Mouse (Mus musculus) forebrain, embryonic 14.5 days (tissue): ENCODE measurements around the gene Olfr1222. TPM values are rescaled to one million over a fixed set of nuclear protein-coding genes. Genes with fewer than 3 reads are reported as not detected.

ENCODE experiments used
- ATAC-seq: fragments of 200-750 bp; cut with Nextera tagmentation; 2 replicates; pipeline ENCODE4 v1.8.0; 2017; ENCODE audit warnings: mild to moderate bottlenecking, moderate library complexity
- DNase-seq: peaks from one replicate; pipeline ENCODE4 v3.0.0-alpha.2; 2015; ENCODE audit warnings: low spot score
- H3K27ac ChIP-seq: fragments of 300-500 bp; sonication (generic); 2 replicates; pipeline ENCODE4 v1.5.1; 2014; ENCODE audit warnings: low read depth, mild to moderate bottlenecking, control low read depth, low read length, moderate library complexity
- H3K27me3 ChIP-seq: fragments of 300-500 bp; sonication (generic); replicated peaks from 2 replicates; pipeline ENCODE4 v1.6.1; 2014; ENCODE audit warnings: low read length, control low read depth, mixed read lengths; ENCODE audit not compliant: control insufficient read depth, insufficient read depth
- H3K36me3 ChIP-seq: fragments of 300-500 bp; sonication (generic); 2 replicates; pipeline ENCODE4 v1.6.1; 2014; ENCODE audit warnings: low read length, control low read depth; ENCODE audit not compliant: control insufficient read depth, insufficient read depth
- H3K4me1 ChIP-seq: fragments of 300-500 bp; sonication (generic); 2 replicates; pipeline ENCODE4 v1.6.1; 2014; ENCODE audit warnings: antibody characterized with exemption, low read length, control low read depth; ENCODE audit not compliant: control insufficient read depth, insufficient read depth
- H3K4me2 ChIP-seq: fragments of 300-500 bp; sonication (generic); 2 replicates; pipeline ENCODE4 v1.6.1; 2014; ENCODE audit warnings: mild to moderate bottlenecking, control low read depth, low read length
- H3K4me3 ChIP-seq: fragments of 300-500 bp; sonication (generic); 2 replicates; pipeline ENCODE4 v1.5.1; 2014; ENCODE audit warnings: low read depth, low read length, control low read depth
- H3K9ac ChIP-seq: fragments of 300-500 bp; sonication (generic); 2 replicates; pipeline ENCODE4 v1.6.1; 2014; ENCODE audit warnings: mild to moderate bottlenecking, low read length, control low read depth, moderate library complexity
- H3K9me3 ChIP-seq: fragments of 300-500 bp; sonication (generic); replicated peaks from 2 replicates; pipeline ENCODE4 v1.6.1; 2016; ENCODE audit warnings: low read length, control low read depth, mixed read lengths; ENCODE audit not compliant: control insufficient read depth
- WGBS: fragments of 180-500 bp; shearing (Covaris S2); extraction: QIAGEN DNeasy Blood & Tissue Kit; methylation state at CpG from one replicate; pipeline ENCODE4 v1.1.7; 2014; 5-methylcytosine and 5-hydroxymethylcytosine counted together
- polyA plus RNA-seq: library from polyadenylated mRNA; unstranded; fragments of >200 nt; fragmentation: Nextera tagmentation; extraction: Ambion mirVana; gene quantifications from 2 replicates; pipeline ENCODE4 v1.2.1, GENCODE M21; 2014

Gene Olfr1222
- polyA plus RNA-seq, 1 experiment from 2014 or later: not detected

DNA sequence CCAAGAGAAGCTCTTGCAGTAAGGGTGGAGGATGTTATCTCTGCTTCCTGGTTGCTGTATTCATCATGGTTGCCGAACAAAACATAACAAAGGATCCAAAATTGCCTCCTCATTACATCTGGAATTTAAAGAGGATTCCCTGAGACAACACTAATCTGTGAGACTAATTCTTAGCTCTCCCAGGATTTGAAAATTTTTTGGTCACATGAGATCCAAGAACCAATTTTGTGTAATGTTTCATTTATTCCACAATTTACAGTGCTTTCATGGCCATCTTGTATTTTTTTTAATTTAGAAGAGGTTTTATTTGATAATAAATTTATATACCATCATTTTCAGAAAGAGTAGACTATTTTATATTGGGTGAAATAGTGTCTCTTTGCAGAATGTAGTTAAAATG lies 49.4 kb downstream of the Olfr1222 start, which contains the start of gene Olfr1219:
TSS of gene Olfr1219 (minus strand) at position 101 of the 400 bp plus-strand sequence.
- no peaks in the 10 kb centered on the region for H3K4me1 ChIP-seq
- 74% methylated on average over 1 of the region's 1 CpGs for WGBS
- DNase-seq (no peak), ATAC-seq (no peak)
- no peak within 1 kb of the TSS for H3K4me2 ChIP-seq
- H3K9me3 ChIP-seq: no peaks in the 10 kb centered on the region
- H3K27me3 ChIP-seq: no peaks in the 10 kb centered on the region
- no peak within 1 kb of the TSS for H3K27ac ChIP-seq
- H3K36me3 ChIP-seq: no peaks in the 10 kb centered on the region
- H3K4me3 ChIP-seq: no peak within 1 kb of the TSS
- H3K9ac ChIP-seq: no peak within 1 kb of the TSS

DNA sequence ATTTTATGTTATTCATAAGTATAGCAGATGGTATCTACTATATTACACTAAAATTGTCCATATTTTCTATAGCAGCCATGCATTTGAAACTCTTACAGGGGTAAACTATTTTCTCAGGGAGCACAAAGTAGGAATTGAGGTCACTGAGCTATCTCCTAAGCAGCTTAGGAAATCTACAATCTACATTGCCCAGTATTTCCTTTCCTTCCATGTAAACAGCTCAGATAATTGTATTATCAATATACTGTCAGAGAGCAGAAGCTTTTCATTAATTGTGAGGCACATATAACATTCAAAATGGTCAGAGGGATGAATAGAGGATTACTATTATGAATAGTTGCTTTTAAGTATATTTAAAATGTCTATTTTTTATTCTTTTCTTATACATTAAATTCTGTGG lies 51.4 kb downstream of the Olfr1222 start:
- Histone ChIP-seq H3K27me3 (no peaks in the 10 kb centered on the region), H3K4me3 (no peak overlapping the region), H3K9ac (no peak overlapping the region), H3K4me2 (no peak overlapping the region), H3K27ac (no peak overlapping the region), H3K36me3 (no peaks in the 10 kb centered on the region), H3K9me3 (no peaks in the 10 kb centered on the region), H3K4me1 (no peaks in the 10 kb centered on the region)
- ATAC-seq (no peak), DNase-seq (no peak)

Other genes starting within 250 kb of the Olfr1222 start
- not detected in 2 replicates for gene Olfr1208, start 230.7 kb downstream of the Olfr1222 start, polyA plus RNA-seq
- not detected in 2 replicates for gene Olfr1209, start 217.9 kb downstream of the Olfr1222 start, polyA plus RNA-seq
- not detected in 2 replicates for gene Olfr1211, start 194.9 kb downstream of the Olfr1222 start, polyA plus RNA-seq
- gene Olfr1212, start 179.1 kb downstream of the Olfr1222 start, polyA plus RNA-seq: not detected in 2 replicates
- gene Gm13762, start 152.8 kb downstream of the Olfr1222 start, polyA plus RNA-seq: not detected in 2 replicates
- gene Olfr1214, start 140.4 kb downstream of the Olfr1222 start, polyA plus RNA-seq: not detected in 2 replicates
- gene Olfr1215, start 126.1 kb downstream of the Olfr1222 start, polyA plus RNA-seq: not detected in 2 replicates
- gene Olfr1216, start 114.7 kb downstream of the Olfr1222 start, polyA plus RNA-seq: not detected in 2 replicates
- gene Olfr1217, start 101.0 kb downstream of the Olfr1222 start, polyA plus RNA-seq: not detected in 2 replicates
- not detected in 2 replicates for gene Olfr1218, start 71.9 kb downstream of the Olfr1222 start, polyA plus RNA-seq
- gene Olfr1219, start 49.5 kb downstream of the Olfr1222 start, polyA plus RNA-seq: not detected in 2 replicates
- not detected in 2 replicates for gene Olfr1220, start 26.2 kb downstream of the Olfr1222 start, polyA plus RNA-seq
- not detected in 2 replicates for gene Olfr1221, start 15.8 kb downstream of the Olfr1222 start, polyA plus RNA-seq
- gene Olfr1223, start 18.5 kb upstream of the Olfr1222 start, polyA plus RNA-seq: not detected in 2 replicates
- gene Olfr1224-ps1, start 31.0 kb upstream of the Olfr1222 start, polyA plus RNA-seq: not detected in 2 replicates
- not detected in 2 replicates for gene Olfr1225, start 41.6 kb upstream of the Olfr1222 start, polyA plus RNA-seq
- not detected in 2 replicates for gene Olfr1226, start 67.0 kb upstream of the Olfr1222 start, polyA plus RNA-seq
- gene Olfr1228, start 121.0 kb upstream of the Olfr1222 start, polyA plus RNA-seq: not detected in 2 replicates
- gene Olfr1229, start 155.0 kb upstream of the Olfr1222 start, polyA plus RNA-seq: not detected in 2 replicates
- not detected in 2 replicates for gene Olfr1230, start 164.2 kb upstream of the Olfr1222 start, polyA plus RNA-seq
- not detected in 2 replicates for gene Olfr1231, start 174.0 kb upstream of the Olfr1222 start, polyA plus RNA-seq
- gene Olfr1232, start 196.6 kb upstream of the Olfr1222 start, polyA plus RNA-seq: not detected in 2 replicates
- gene Olfr1233, start 209.3 kb upstream of the Olfr1222 start, polyA plus RNA-seq: not detected in 2 replicates
- gene Olfr1234, start 231.8 kb upstream of the Olfr1222 start, polyA plus RNA-seq: not detected in 2 replicates